Mouse (Mus musculus): ENCODE results near the gene Slc25a40.

- TF ChIP-seq CTCF (IDR thresholded peaks at IDR 0.05; ENCODE audit: extremely low read depth, insufficient read depth, low read length) (no peak), POLR2A (IDR thresholded peaks at IDR 0.05; ENCODE audit: extremely low read depth, insufficient read depth, low read length) (no peak)
Measured at GRCm38 (mm10) chr5:8416683-8417413, 5.8 kb upstream of the Slc25a40 start.
